Mouse (Mus musculus): ENCODE measurements around the gene Fhit.

Gene Fhit

GRCm38 (mm10) chr14:10711841-10712521 lies 449.9 kb downstream of the Fhit start:
- no peak for DNase-seq (ENCODE audit: low read depth, low spot score)

- DNase-seq (ENCODE audit: low read depth, low spot score) = no peak
These were observed 451.0 kb downstream of the Fhit start for GRCm38 (mm10) chr14:10710796-10711311.

GRCm38 (mm10) chr14:10701707-10702106 lies 460.1 kb downstream of the Fhit start:
- no peak for DNase-seq (ENCODE audit: low read depth, low spot score)

DNA sequence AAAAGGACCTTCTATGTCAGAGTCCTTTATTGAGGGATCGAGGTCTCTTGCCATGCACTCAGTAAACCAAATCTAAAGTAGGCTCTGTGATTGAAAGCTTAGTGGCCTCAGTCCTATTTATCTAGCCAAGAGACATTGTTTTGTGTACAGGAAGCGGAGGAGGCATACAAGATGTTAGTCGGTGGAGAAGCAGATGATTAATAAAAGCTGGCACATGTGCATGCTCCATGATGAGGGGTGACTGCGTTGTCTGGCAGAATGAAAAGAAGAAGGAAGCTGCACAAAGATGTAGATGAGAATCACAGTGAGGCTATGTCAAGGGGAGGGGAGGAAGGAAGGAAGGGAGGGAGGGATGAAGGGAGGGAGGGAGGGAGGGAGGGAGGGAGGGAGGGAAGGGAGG lies 481.8 kb downstream of the Fhit start:
- no peak for DNase-seq (ENCODE audit: low read depth, low spot score)

DNA sequence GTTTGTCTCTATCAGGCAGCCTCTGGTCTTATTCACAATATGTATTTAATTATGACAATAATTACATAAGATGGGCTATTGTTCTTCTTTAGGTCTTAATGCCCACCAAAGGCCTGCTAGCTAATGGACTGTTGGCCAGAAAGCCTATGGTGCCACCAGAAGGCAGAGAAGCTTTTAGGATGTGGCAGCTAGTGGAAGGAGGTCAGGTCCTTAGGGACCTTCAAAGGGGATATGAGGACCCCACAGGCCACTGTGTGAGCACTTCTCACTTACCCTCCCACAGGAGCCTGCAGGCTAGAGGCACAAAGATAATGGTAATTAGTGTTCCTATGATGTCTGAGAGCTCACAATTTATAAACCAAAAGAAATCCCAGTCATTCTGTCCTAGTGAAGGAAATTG lies 482.2 kb downstream of the Fhit start:
- no peak for DNase-seq (ENCODE audit: low read depth, low spot score)

- no peak for DNase-seq (ENCODE audit: low read depth, low spot score)
These were observed 484.2 kb downstream of the Fhit start for GRCm38 (mm10) chr14:10677627-10678026.

DNA sequence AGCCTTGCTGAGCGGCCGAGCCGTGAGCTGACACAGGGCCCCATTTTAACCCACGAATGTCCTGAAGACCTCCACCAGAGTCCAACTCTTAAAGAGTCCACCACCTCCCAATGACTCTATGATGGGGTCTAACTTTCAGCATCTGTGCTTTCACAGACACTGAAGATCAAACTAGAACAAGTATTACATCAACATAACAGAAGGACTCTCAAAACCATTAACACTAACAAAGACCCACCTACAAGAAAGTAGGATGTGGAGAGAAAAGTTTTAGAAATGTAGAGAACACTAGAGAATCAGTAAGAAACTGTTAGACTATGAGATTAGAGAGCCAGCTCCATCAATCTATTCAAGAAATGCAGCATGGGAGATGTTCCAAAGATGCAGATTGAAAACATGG lies 501.6 kb downstream of the Fhit start:
- DNase-seq (ENCODE audit: low read depth, low spot score) = no peak

- DNase-seq (ENCODE audit: low read depth, low spot score) = no peak
These were observed 502.5 kb downstream of the Fhit start for GRCm38 (mm10) chr14:10659326-10659725.

GRCm38 (mm10) chr14:10658219-10658618 lies 503.6 kb downstream of the Fhit start:
- DNase-seq (ENCODE audit: low read depth, low spot score) = no peak

- DNase-seq (ENCODE audit: low read depth, low spot score) = no peak
These were observed 504.5 kb downstream of the Fhit start for GRCm38 (mm10) chr14:10657364-10657763.

DNA sequence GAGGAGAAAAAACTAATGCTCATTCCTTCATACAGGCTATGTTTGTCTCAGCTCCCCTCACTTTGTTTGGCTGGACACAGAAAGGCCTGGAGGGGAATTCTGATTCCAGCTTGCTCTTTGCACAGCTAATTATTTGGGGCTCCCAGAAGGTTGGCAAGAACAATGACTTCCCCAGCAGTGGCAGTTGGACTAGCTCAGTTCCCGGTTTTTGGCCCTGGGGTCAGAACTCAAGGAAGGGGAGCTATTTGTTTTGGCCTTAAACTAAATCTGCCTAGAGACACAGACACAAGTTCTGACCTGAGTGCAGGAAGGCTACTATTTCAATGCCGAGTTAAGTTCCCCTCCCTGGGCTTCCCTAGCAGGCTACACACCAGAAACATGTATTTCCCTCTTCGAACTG lies 506.0 kb downstream of the Fhit start:
- no peak for DNase-seq (ENCODE audit: low read depth, low spot score)

GRCm38 (mm10) chr14:10647832-10648231 lies 514.0 kb downstream of the Fhit start:
- no peak for DNase-seq (ENCODE audit: low read depth, low spot score)

GRCm38 (mm10) chr14:10631783-10632182 lies 530.1 kb downstream of the Fhit start:
- DNase-seq (ENCODE audit: low read depth, low spot score) = no peak

- DNase-seq (ENCODE audit: low read depth, low spot score) = no peak
These were observed 530.9 kb downstream of the Fhit start for GRCm38 (mm10) chr14:10630831-10631360.

DNA sequence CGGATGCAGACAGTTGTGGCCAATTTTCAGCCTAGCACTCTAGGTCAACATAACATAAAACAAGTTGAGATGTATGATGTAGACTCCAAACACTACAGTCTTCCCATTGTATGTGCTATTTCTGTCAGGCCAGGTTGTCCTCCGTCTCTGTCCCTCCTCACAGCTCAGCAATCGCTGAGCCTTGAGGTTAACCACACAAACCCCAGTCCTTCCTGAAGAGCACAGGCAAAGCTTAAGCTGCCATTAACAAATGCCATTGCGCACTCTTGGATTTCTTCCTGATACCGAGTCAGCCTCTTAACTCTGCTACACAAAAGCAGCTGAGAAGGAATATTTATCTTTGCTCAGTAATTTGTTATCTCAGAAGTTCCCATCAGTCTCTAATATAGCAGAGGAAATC lies 568.4 kb downstream of the Fhit start:
- DNase-seq (ENCODE audit: low read depth, low spot score) = no peak

DNA sequence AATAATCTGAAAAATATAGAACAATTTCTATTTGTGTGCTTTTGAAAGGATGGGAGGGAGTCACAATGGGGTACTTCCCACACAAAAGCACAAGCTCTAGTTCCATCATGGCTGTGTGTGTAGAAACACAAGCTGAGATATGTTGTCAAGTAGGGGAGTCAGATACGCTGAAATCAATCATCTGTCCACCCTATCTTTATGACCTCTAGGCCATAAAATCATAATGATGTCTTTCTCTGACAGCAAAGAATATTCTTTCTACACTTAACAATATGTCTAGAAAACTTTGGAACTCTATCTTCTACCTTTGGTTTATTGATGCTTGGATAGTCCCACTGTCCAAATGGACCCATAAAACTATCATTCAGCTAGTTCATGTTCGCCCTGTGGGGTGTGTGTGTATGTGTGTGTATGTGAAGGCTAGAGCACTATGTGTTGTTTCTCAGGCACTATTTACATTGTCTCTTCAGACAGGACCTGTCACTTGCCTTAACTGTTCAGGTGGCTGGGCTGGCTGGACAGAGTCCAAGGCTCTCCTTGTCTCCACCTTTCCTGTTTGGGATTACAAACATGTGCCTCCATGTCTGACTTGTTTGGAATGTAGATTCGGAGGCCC lies 592.8 kb downstream of the Fhit start:
- DNase-seq (ENCODE audit: low read depth, low spot score) = no peak

DNA sequence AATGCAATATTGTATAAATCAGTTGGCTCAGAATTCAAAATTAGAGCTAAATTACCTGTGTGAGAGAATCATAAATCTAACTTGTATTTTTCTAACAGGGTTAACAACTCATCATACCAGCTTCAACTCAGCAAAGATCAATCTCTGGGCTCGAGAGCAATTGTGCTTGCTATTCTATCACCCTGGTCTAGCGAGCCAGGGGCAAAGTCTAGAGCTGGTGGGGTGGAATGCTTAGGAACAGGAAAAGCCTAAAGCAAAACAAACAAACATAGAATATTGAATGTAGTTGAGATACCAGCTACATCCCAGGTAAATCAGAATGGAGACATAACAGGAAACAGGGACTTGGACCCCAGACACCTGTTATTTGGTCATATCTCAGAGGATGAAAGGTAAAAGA lies 594.1 kb downstream of the Fhit start:
- no peak for DNase-seq (ENCODE audit: low read depth, low spot score)

DNA sequence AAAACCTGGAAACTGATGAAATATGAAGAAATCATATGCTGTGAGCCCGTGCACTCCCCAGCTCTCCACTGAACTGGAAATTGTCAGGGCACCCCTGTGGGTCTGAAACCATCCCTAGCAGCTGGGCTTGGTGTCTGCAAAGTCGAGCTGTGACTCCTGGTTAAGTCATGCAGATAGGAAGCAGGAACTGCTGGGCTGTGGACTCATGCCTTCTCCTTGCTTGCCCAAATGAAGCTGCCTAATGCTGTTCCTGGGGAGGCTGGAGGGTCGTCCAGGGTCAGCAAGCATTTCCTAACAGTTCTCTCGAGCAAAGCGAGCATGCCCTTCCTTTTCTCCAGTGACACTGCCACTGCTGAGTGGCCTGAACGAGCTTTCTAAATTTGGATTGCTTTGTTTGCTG lies 607.1 kb downstream of the Fhit start:
- no peak for DNase-seq (ENCODE audit: low read depth, low spot score)

DNA sequence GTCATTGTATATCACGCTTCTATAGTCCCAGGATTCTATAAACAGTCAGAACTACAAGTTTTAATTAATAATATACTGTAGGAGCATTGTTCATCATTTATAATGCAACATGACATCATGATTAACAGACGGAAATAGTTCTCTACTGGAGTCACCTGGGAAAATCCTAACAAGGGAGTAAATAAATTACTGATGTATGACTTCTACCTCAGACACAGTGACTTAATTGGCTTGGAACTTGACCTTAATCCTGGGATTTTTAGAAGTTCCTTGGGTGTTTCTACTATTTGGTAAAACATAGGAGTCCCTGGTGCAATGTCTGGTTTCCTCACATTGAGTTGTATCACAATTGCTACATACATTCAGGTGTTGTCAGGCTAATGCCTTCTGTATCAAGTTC lies 613.2 kb downstream of the Fhit start:
- DNase-seq (ENCODE audit: low read depth, low spot score) = no peak

- DNase-seq (ENCODE audit: low read depth, low spot score) = no peak
These were observed 615.9 kb downstream of the Fhit start for GRCm38 (mm10) chr14:10545916-10546315.

DNA sequence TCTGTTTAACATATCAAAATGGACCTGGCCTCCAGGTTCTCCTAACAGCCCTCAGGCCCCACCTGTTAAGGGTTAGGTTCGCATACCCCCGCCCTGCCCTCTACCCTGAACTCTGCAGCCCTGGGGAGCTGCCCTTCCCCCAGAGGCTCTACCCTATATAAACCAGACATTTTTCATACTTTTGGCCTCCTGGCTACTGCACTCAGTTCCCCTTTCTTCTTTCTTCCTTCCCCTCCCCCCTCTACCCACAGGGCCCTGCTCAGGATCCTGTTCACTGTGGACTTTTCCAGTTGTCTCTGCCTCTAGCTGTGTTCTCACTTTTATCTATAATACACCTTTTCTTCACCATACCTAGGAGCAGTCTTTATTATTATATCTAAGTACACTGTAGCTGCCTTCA lies 627.0 kb downstream of the Fhit start:
- no peak for DNase-seq (ENCODE audit: low read depth, low spot score)

DNA sequence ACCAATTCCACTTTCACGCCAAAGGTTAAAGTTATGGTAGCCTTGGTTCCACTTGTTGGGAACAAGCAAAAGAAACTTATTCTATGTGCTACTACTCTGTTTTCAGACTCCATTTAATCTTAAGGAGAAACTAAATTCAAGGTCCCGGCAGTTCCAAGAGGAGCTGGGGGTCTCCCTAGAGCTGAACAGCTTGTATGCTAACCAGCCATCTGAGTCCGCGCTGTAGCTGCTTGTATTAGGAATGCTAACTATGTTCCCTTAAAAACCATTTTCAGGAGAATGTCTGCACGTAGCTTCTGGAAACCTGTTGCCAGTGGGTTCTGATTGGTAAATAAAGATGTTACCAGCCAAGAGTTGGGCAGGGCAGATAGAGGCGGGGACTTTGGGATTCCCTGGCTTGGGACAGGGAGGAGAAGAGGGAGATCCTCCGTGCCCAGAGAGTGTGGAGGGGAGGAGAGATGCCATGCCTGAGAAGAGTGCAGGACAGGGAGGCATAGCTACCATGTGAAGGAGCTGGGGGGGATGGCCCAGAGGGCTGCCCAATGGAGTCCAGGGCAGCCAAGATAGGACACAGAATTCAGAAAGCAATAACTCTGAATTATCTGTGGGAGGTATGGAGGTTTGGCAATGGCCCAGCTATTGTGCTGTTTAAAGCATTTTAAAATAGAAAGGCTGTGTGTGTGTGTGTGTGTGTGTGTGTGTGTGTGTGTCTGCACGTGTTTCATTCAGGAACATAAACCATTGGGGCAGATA lies 629.9 kb downstream of the Fhit start:
- DNase-seq (ENCODE audit: low read depth, low spot score) = no peak

Data from WW6 (cell line).